Mouse (Mus musculus): ENCODE results near the gene Abcc3.
A peak's percentile ranks its signal among the peaks of the same experiment; 100 is the strongest.

The Abcc3 gene

DNA sequence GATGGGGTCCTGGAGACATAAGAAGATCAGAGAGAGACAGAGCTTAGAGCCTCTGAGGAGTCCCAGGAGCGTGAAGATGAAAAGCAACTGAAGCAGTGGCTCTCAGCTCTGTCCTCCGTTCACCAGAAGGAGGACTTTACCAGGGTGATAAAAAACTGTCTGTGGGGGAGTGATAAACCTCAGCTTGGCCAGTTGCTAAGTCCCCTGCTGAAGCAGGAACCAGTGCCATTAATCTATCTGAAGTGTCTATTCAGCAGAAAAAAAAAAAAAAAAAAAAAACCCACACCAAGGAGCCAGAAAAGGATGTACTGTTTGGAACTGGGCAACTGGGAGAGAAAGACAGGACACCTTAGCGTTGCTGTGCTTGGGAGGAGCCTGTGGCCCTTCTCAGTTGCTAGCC lies 41.7 kb downstream of the Abcc3 start:
- no peak for DNase-seq (ENCODE audit: low spot score)

GRCm38 (mm10) chr11:94350337-94350736 lies 42.5 kb downstream of the Abcc3 start:
- no peak for DNase-seq (ENCODE audit: low spot score)

DNA sequence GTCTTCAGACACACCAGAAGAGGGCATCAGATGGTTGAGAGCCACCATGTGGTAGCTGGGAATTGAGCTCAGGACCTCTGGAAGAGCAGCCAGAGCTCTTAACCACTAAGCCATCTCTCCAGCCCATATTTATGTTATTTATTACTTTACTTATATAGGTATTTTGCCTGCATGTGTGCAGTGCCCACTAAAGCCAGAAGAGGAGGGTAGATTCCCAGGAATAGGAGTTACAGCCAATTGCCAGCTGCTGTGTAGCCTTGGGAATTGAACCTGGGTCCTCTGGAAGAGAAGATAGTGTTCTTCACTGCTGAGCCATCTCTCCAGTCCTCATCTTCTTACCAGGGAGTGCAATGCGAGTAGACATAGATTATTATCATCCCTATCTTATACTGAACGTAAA lies 43.0 kb downstream of the Abcc3 start:
- no peak for DNase-seq (ENCODE audit: low spot score)

DNA sequence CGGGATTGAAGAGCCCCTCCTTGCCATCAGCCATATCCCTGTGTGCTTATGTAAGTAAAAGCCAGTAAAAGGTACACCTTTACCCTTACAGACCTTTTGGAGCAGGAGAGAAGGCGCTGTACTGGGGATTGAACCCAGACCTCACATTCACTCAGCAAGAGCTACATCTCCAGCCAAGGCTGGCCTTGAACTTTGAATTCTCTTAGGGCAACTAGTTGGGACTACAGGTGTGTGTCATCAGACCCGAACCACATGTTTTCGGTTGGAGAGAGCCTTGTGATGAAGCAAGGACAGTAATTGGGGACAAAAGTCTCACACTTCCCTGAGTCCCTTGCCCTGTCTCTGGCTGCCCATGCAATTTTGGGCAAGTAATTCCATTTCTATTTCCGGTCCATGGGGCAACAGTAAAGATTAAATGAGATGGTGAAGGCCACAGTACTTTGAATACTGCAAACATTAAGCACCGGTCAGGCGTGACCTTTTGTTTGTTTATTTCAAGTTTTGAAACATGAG lies 45.7 kb downstream of the Abcc3 start:
- DNase-seq (ENCODE audit: low spot score), result no peak

DNA sequence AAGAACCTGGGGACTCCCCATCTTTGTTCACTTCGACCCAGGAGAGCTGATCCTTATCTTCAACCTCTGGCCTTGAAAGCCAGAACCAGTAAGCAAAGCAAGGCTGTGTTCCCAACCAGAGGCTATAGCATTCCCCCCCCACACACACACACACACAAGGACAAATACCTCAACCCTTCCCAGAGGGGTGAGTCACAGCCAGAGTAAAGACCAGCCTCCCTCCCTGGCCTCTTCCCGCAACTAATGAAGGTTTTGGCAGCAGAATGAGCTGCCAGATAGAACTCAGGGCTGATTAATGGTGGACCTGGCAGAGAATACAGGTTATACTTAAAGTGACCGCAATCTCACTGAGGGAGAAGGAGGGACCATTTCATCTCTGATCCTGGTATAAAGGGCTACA lies 46.2 kb downstream of the Abcc3 start:
- no peak for DNase-seq (ENCODE audit: low spot score)

GRCm38 (mm10) chr11:94345926-94346325 lies 46.9 kb downstream of the Abcc3 start:
- no peak for DNase-seq (ENCODE audit: low spot score)

GRCm38 (mm10) chr11:94344470-94344869 lies 48.3 kb downstream of the Abcc3 start:
- DNase-seq (ENCODE audit: low spot score), result no peak

GRCm38 (mm10) chr11:94343955-94344358 lies 48.8 kb downstream of the Abcc3 start:
- DNase-seq (ENCODE audit: low spot score), result peak; percentile 46

DNA sequence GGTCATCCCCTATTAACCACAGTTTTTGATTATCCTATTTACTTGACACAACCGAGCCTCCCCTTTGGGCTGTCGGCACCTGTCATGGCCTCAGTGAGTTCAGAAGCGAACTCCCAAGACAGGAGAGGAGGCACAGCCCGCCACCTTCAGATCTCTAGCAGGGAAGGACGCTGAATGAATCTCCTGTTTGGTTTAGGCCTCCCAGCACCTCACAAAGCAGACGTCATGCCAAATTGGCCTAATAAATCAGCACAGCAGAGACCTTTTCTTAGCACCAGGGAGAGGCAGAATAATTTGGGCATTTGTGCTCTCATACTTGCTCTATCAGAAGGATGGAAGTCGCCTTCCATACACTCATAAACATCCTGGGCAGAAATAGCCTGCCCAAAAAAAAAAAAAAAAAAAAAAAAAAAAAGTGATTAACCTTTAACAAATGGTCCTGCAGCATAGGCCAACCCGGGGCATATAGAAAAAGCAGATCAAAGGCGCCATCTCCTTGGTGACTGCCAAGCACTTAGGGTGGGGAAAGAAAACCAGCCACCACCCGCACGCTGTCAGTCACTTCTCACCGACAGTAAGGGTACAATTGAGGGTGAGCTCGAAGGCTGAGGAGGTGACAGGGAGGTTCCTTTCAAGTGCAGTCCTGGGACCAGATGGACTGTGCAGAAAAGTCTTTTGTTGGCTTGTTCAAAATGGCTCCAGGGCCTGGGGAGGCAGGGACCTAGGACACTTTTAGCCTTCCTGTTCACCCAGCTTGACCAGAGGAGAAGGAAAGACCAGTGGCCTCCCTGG lies 50.5 kb downstream of the Abcc3 start:
- no peak for DNase-seq (ENCODE audit: low spot score)

- DNase-seq (ENCODE audit: low spot score), result no peak
These were observed 51.6 kb downstream of the Abcc3 start for GRCm38 (mm10) chr11:94340948-94341933.

DNA sequence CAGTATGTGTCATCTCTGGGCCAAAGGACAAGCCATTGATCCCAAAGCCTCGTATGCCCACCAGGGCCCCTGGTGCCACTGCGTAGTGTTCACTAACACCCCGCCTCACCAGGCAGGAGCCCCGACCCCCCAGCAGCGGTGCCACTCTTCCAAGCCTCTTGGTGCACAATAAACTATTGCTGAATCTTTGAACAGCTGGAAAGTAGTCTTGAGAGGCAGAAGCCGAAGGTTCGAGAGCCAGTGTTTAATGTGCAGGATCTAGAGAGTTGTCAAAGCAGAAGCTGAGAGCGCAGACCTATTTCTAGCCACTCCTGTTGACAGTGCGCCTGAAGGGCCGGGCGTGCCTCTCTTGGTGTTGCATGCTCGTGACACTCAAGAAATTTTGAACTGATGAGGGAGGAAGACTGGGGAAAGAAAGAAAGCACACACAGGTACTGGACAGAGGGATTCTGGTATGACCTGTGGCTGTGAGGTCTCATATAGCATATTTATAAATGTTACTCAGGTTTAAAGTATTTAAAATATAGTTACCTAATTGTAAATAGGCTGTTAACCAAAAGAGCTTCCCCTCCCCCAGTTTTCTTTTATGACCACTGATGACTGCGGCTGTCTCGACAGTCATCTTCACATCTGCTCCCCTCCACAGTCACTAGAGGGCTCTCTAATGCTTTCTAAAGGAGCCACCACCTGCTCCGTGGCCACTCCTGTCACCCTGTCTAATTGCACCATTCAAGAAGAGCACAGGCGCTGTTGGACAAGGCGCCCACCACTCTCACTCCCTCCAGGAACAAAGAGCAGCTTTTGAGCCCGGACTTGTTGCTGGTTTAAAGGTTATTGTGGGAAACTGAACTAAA lies 52.8 kb downstream of the Abcc3 start:
- peak; percentile 90 for DNase-seq (ENCODE audit: low spot score)

DNA sequence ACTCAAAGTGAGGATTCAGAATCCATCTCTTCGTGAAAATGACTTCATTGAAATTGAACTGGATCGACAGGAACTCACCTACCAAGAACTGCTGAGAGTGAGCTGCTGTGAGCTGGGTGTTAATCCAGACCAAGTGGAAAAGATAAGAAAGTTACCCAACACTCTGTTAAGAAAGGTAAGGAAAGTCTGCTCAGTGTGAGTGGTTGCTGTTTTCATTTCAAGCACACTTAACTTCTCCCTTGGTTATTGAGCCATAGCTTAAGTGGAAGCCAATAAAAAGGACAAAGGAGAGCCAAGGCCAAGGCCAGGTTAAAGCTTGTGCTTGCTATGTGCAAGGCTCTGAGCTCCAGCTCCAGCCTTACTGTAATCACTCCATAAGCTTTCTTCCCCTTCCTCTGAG lies 54.5 kb downstream of the Abcc3 start:
- DNase-seq (ENCODE audit: low spot score), result no peak

GRCm38 (mm10) chr11:94336551-94336950 lies 56.2 kb downstream of the Abcc3 start:
- no peak for DNase-seq (ENCODE audit: low spot score)

- DNase-seq (ENCODE audit: low spot score), result no peak
These were observed 58.3 kb downstream of the Abcc3 start for GRCm38 (mm10) chr11:94334386-94334968.

GRCm38 (mm10) chr11:94332726-94333125 lies 60.1 kb downstream of the Abcc3 start:
- no peak for DNase-seq (ENCODE audit: low spot score)

- no peak for DNase-seq (ENCODE audit: low spot score)
These were observed 62.6 kb downstream of the Abcc3 start for GRCm38 (mm10) chr11:94330211-94330610.

DNA sequence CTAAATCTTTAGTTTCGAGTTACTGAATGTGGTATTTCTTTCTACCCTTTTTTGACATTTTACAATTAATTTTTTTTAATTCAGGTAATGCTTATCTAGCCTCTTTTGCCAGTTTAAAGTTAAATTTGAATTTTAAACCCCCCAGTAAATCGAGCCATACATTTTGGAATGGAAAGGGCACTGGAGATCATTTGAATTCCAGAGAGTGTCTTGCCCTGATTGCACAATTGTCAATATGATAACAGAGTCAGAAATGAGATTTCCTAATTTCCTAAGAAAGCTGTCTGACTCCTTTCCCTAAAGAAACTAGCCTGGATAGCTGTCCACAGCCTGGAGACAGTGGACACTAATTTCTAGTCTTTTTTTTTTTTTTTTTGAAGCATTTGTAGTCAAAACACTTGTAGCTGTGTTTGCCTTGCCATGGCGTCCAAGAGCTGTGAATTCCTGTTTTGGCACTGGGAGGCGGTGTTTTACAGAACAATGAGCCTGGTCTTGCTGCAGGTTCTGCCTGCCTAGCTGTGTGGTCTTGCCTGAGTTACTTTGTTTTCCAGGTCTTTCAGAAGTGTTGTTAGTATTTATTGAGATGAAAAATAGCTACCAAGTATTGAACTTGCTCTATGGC lies 63.4 kb downstream of the Abcc3 start:
- peak; percentile 73 for DNase-seq (ENCODE audit: low spot score)

DNA sequence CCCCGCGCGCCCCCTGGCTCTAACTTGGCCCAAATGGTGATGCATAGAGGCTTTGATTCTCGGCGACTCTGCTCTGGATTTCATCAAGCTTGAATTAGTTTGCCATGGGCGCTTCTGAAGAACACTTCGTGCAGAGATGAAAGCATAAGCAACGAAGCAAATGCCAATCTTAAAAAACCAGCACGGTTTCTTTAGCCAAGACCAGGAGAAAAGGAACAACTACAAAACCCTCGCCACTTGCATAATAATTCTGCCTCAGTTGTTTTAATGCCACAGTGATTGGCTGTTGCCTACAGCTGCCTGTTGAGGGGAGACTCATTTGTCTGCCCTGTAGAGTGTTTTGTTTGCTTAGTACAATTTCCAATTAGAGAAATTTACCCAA lies 64.2 kb downstream of the Abcc3 start:
- peak; percentile 63 for DNase-seq (ENCODE audit: low spot score)

- DNase-seq (ENCODE audit: low spot score), result peak; percentile 96
These were observed 64.8 kb downstream of the Abcc3 start, which contains the start of gene Ankrd40 for GRCm38 (mm10) chr11:94327693-94328643. TSS of gene Ankrd40 (plus strand) at chr11:94328001.

- peak; percentile 85 for DNase-seq (ENCODE audit: low spot score)
These were observed 65.8 kb downstream of the Abcc3 start for GRCm38 (mm10) chr11:94326961-94327411.

All from retina, embryonic 14.5 days (tissue).